Mouse (Mus musculus): ENCODE results near the gene Ccdc6. TPM values are rescaled to one million over a fixed set of nuclear protein-coding genes. Genes with fewer than 3 reads are reported as not detected.

Ccdc6 gene
- polyA plus RNA-seq, 1 experiment from 2014 or later: 35.3 TPM

GRCm38 (mm10) chr10:70067169-70068115 is 29.5 kb upstream of the Ccdc6 start:
- in situ Hi-C loops (cut with MboI; ENCODE audit: low pct_unique_long_range_greater_than_20kb): no loop called here
- ATAC-seq: no peak

GRCm38 (mm10) chr10:70069321-70069720 is 27.6 kb upstream of the Ccdc6 start:
- H3K27me3 ChIP-seq: no peaks in the 10 kb centered on the region
- CTCF ChIA-PET: no interaction called here
- in situ Hi-C loops (cut with MboI; ENCODE audit: low pct_unique_long_range_greater_than_20kb): no loop called here

More at GRCm38 (mm10) chr10:70067169-70068115, 29.5 kb upstream of the Ccdc6 start:
- H3K27me3 ChIP-seq: no peaks in the 10 kb centered on the region
- TF ChIP-seq CTCF (IDR thresholded peaks at IDR 0.05): no peak
- no peak for DNase-seq (ENCODE audit: low read depth, low spot score)
- ChIA-PET POLR2A (no interaction called here), CTCF (no interaction called here)

DNA sequence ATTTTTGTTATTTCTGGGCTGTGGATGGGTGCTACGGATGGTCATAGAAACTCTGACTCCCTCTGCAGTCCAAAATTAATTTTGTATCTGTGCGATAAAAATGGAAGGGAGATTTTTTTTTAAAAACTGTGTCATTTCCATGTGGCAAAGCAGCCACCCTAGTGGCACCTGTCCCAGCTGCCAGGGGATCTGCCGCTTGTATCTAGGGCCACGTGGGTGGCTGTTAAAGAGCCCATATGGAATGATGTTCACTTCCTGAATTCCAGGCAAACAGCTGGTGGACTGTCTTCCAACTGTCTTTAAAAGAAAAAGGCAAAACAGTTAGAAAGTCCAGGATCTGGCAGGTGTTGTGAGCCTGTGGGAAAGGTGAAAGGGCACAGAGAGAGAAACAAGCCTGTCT is 25.6 kb upstream of the Ccdc6 start:
- H3K27me3 ChIP-seq: no peaks in the 10 kb centered on the region
- TF ChIP-seq CTCF (IDR thresholded peaks at IDR 0.05): no peak
- CTCF ChIA-PET: no interaction called here
- ATAC-seq (no peak), DNase-seq (ENCODE audit: low read depth, low spot score) (no peak)
- POLR2A ChIA-PET: no interaction called here
- in situ Hi-C loops (cut with MboI; ENCODE audit: low pct_unique_long_range_greater_than_20kb): no loop called here

More at GRCm38 (mm10) chr10:70069321-70069720, 27.6 kb upstream of the Ccdc6 start:
- TF ChIP-seq CTCF (IDR thresholded peaks at IDR 0.05): no peak
- DNase-seq (ENCODE audit: low read depth, low spot score) (no peak), ATAC-seq (no peak)
- POLR2A ChIA-PET: no interaction called here

GRCm38 (mm10) chr10:70077452-70077851 is 19.5 kb upstream of the Ccdc6 start:
- in situ Hi-C loops (cut with MboI; ENCODE audit: low pct_unique_long_range_greater_than_20kb): no loop called here
- CTCF ChIA-PET: no interaction called here
- no peak for ATAC-seq
- no peak for TF ChIP-seq CTCF (IDR thresholded peaks at IDR 0.05)
- H3K27me3 ChIP-seq: no peaks in the 10 kb centered on the region
- no peak for DNase-seq (ENCODE audit: low read depth, low spot score)
- POLR2A ChIA-PET: no interaction called here

GRCm38 (mm10) chr10:70080908-70081307 is 16.0 kb upstream of the Ccdc6 start:
- no peak for DNase-seq (ENCODE audit: low read depth, low spot score)
- ATAC-seq: no peak
- TF ChIP-seq CTCF (IDR thresholded peaks at IDR 0.05): no peak
- in situ Hi-C loops (cut with MboI; ENCODE audit: low pct_unique_long_range_greater_than_20kb): loop anchor here (5.0 kb wide), 1 partner anchor 39 kb away; no protein-coding TSS in a partner anchor
- ChIA-PET CTCF (no interaction called here), POLR2A (interaction anchor here (0.5 kb wide), 1 partner anchor 129 kb away, joined by 3 read pairs; no protein-coding TSS in a partner anchor)
- H3K27me3 ChIP-seq: no peaks in the 10 kb centered on the region

- ATAC-seq (no peak), DNase-seq (ENCODE audit: low read depth, low spot score) (no peak)
- ChIA-PET CTCF (no interaction called here), POLR2A (no interaction called here)
- TF ChIP-seq CTCF (IDR thresholded peaks at IDR 0.05): no peak
- in situ Hi-C loops (cut with MboI; ENCODE audit: low pct_unique_long_range_greater_than_20kb): loop anchor here (5.0 kb wide), 1 partner anchor 39 kb away; no protein-coding TSS in a partner anchor
- H3K27me3 ChIP-seq: no peaks in the 10 kb centered on the region
Measured at GRCm38 (mm10) chr10:70081564-70082175, 15.3 kb upstream of the Ccdc6 start.

DNA sequence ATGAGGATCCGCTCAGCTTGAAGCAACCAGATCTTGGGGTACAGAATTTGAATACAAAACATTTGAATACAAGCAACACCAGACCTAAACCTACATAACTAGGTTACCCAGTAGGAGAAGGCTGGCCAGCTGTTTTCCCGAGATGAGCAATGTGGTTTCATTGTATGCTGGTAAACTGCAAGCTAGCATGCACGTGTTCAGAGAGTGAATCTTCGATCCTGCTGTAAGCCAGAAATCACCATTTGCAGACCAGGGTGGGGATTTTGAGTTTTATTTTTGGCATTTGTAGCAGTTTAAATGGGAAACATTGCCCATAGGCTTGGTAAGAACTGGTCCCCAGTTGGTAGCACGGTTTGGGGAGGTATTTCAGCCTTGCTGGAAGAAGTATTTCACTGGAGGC is 13.7 kb upstream of the Ccdc6 start:
- in situ Hi-C loops (cut with MboI; ENCODE audit: low pct_unique_long_range_greater_than_20kb): loop anchor here (5.0 kb wide), 1 partner anchor 41 kb away; no protein-coding TSS in a partner anchor
- no peak for ATAC-seq

GRCm38 (mm10) chr10:70085256-70085961 is 11.5 kb upstream of the Ccdc6 start:
- POLR2A ChIA-PET: interaction anchor here (0.6 kb wide), 1 partner anchor 26 kb away, joined by 4 read pairs; no protein-coding TSS in a partner anchor
- H3K27me3 ChIP-seq: no peaks in the 10 kb centered on the region
- ATAC-seq (no peak), DNase-seq (ENCODE audit: low read depth, low spot score) (no peak)
- CTCF ChIA-PET: no interaction called here
- in situ Hi-C loops (cut with MboI; ENCODE audit: low pct_unique_long_range_greater_than_20kb): no loop called here
- no peak for TF ChIP-seq CTCF (IDR thresholded peaks at IDR 0.05)

More for the DNA sequence above, 13.7 kb upstream of the Ccdc6 start:
- DNase-seq (ENCODE audit: low read depth, low spot score): no peak
- TF ChIP-seq CTCF (IDR thresholded peaks at IDR 0.05): no peak
- ChIA-PET POLR2A (no interaction called here), CTCF (no interaction called here)
- no peaks in the 10 kb centered on the region for H3K27me3 ChIP-seq

- POLR2A ChIA-PET: no interaction called here
Measured at GRCm38 (mm10) chr10:70088788-70089187, 8.1 kb upstream of the Ccdc6 start.

GRCm38 (mm10) chr10:70091876-70092462 is 5.0 kb upstream of the Ccdc6 start:
- H3K27me3 ChIP-seq: no peaks in the 10 kb centered on the region
- ChIA-PET CTCF (no interaction called here), POLR2A (no interaction called here)
- in situ Hi-C loops (cut with MboI; ENCODE audit: low pct_unique_long_range_greater_than_20kb): no loop called here
- TF ChIP-seq CTCF (IDR thresholded peaks at IDR 0.05): no peak
- DNase-seq (ENCODE audit: low read depth, low spot score) (no peak), ATAC-seq (no peak)

More at GRCm38 (mm10) chr10:70088788-70089187, 8.1 kb upstream of the Ccdc6 start:
- no peak for TF ChIP-seq CTCF (IDR thresholded peaks at IDR 0.05)
- CTCF ChIA-PET: no interaction called here
- in situ Hi-C loops (cut with MboI; ENCODE audit: low pct_unique_long_range_greater_than_20kb): no loop called here
- DNase-seq (ENCODE audit: low read depth, low spot score) (no peak), ATAC-seq (no peak)
- H3K27me3 ChIP-seq: no peaks in the 10 kb centered on the region

All from Patski (cell line).